Mouse (Mus musculus) ES-Bruce4 (cell line): Measurements from ENCODE around the gene Ppcs.

Source experiments
- CTCF ChIP-seq: IDR thresholded peaks from one replicate; pipeline ENCODE4 v1.8.1; 2011; ENCODE audit warnings: low read depth, low read length
- POLR2A ChIP-seq: IDR thresholded peaks from one replicate; pipeline ENCODE4 v1.8.1; 2011; ENCODE audit warnings: low read length; ENCODE audit not compliant: insufficient read depth

DNA sequence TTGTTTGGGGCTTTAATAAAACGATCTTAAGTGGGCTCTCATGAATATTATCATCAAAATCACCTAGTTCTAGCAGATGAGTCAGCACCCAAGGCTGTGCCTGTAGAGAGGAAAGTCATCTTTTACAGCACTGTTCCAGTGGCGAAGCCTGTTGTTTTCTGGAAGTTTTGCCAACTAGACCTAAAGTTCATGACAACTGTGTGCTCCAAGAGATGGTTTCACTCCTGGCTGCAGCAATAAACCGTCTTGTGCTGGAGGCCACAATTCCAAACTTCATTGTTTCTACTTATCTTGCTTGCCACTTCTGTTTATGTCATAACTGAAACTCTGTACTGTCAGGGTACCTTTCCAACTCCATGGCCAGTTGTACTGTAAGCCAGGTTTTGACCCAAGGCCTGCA is 5.0 kb downstream of the Ppcs start:
- TF ChIP-seq CTCF (no peak), POLR2A (no peak)
